Mouse (Mus musculus) liver, embryonic 11.5 days (tissue): ENCODE measurements around the gene March10. TPM values are rescaled to one million over a fixed set of nuclear protein-coding genes. Genes with fewer than 3 reads are reported as not detected.

Source experiments
- ATAC-seq: fragments of 200-750 bp; cut with Nextera tagmentation; replicated peaks from 2 replicates; pipeline ENCODE4 v1.8.0; 2017; ENCODE audit warnings: moderate number of reproducible peaks, mild to moderate bottlenecking, moderate TSS enrichment, moderate library complexity; ENCODE audit not compliant: low FRiP score
- DNase-seq: peaks from one replicate; pipeline ENCODE4 v3.0.0-alpha.2; 2017; ENCODE audit warnings: low spot score
- H3K27ac ChIP-seq: fragments of 300-500 bp; sonication (generic); 2 replicates; pipeline ENCODE4 v1.5.1; 2014; ENCODE audit warnings: mild to moderate bottlenecking, low read depth, low read length, control low read depth
- H3K27me3 ChIP-seq: fragments of 300-500 bp; sonication (generic); replicated peaks from 2 replicates; pipeline ENCODE4 v1.6.1; 2014; ENCODE audit warnings: low read length, mixed read lengths; ENCODE audit not compliant: control insufficient read depth, insufficient read depth
- H3K36me3 ChIP-seq: fragments of 300-500 bp; sonication (generic); 2 replicates; pipeline ENCODE4 v1.6.1; 2014; ENCODE audit warnings: mild to moderate bottlenecking, low read length, moderate library complexity, mixed read lengths; ENCODE audit not compliant: control insufficient read depth, insufficient read depth
- H3K4me1 ChIP-seq: fragments of 300-500 bp; sonication (generic); replicated peaks from 2 replicates; pipeline ENCODE4 v1.6.1; 2014; ENCODE audit warnings: low read length, mixed read lengths; ENCODE audit not compliant: control insufficient read depth, insufficient read depth
- H3K4me2 ChIP-seq: fragments of 300-500 bp; sonication (generic); 2 replicates; pipeline ENCODE4 v1.6.1; 2014; ENCODE audit warnings: mild to moderate bottlenecking, control low read depth, moderate library complexity
- H3K4me3 ChIP-seq: fragments of 300-500 bp; sonication (generic); 2 replicates; pipeline ENCODE4 v1.5.1; 2014; ENCODE audit warnings: low read depth, low read length, control low read depth
- H3K9ac ChIP-seq: fragments of 300-500 bp; sonication (generic); 2 replicates; pipeline ENCODE4 v1.6.1; 2014; ENCODE audit warnings: low read depth, low read length, control low read depth
- H3K9me3 ChIP-seq: fragments of 300-500 bp; sonication (generic); 2 replicates; pipeline ENCODE4 v1.6.1; 2016; ENCODE audit warnings: low read length, inconsistent platforms, mixed read lengths; ENCODE audit not compliant: control insufficient read depth
- WGBS: fragments of 180-500 bp; shearing (Covaris S2); extraction: QIAGEN DNeasy Blood & Tissue Kit; methylation state at CpG from one replicate; pipeline ENCODE4 v1.1.7; 2014; 5-methylcytosine and 5-hydroxymethylcytosine counted together
- polyA plus RNA-seq: library from polyadenylated mRNA; unstranded; fragments of >200 nt; fragmentation: Nextera tagmentation; extraction: Ambion mirVana; gene quantifications from 2 replicates; pipeline ENCODE4 v1.2.1, GENCODE M21; 2014

March10 gene
- polyA plus RNA-seq, 1 experiment from 2014 or later: not detected

GRCm38 (mm10) chr11:105371818-105372217 is 84.7 kb downstream of the March10 start:
- Histone ChIP-seq H3K4me1 (peaks cover 30% of the 10 kb centered on the region), H3K27ac (no peak overlapping the region), H3K9ac (no peak overlapping the region), H3K4me3 (no peak overlapping the region), H3K9me3 (no peaks in the 10 kb centered on the region), H3K36me3 (no peaks in the 10 kb centered on the region), H3K27me3 (no peaks in the 10 kb centered on the region; the same call in 1 of the 2 replicates), H3K4me2 (no peak overlapping the region)
- WGBS: 77% methylated on average over 9 of the region's 9 CpGs
- DNase-seq (no peak), ATAC-seq (no peak)

GRCm38 (mm10) chr11:105369526-105370386 is 86.8 kb downstream of the March10 start:
- ATAC-seq (no peak), DNase-seq (no peak)
- Histone ChIP-seq H3K4me1 (peaks cover 45% of the 10 kb centered on the region), H3K4me2 (no peak overlapping the region), H3K36me3 (no peaks in the 10 kb centered on the region), H3K27me3 (no peaks in the 10 kb centered on the region; the same call in 1 of the 2 replicates), H3K27ac (no peak overlapping the region), H3K9ac (no peak overlapping the region), H3K4me3 (no peak overlapping the region), H3K9me3 (no peaks in the 10 kb centered on the region)
- WGBS: 87% methylated on average over 13 of the region's 13 CpGs

GRCm38 (mm10) chr11:105368833-105369232 is 87.7 kb downstream of the March10 start:
- WGBS: 61% methylated on average over 5 of the region's 5 CpGs
- no peak for ATAC-seq
- Histone ChIP-seq H3K4me2 (no peak overlapping the region), H3K4me3 (no peak overlapping the region), H3K9ac (no peak overlapping the region), H3K27ac (no peak overlapping the region), H3K36me3 (no peaks in the 10 kb centered on the region), H3K27me3 (peaks cover 3% of the 10 kb centered on the region), H3K4me1 (peaks cover 47% of the 10 kb centered on the region), H3K9me3 (no peaks in the 10 kb centered on the region)
- no peak for DNase-seq

DNA sequence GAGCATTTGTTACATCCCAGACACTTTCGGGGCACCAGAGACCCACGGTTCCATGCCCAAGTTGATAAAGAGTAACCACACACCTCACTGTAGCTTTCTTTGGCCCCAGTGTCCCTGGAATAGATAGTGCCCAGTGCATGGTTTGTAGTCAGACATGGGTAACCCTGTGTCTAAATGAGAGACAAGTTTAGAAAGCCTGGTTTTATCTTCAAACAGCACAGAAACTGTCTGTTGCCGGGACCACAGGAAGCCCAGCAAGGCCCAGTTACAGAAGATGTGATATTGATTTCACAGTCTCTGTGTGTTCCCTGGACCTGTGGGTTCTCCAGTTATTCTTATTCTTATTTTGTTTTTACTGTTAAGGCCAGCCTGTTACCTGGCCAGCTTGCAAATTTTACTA is 89.4 kb downstream of the March10 start:
- WGBS: 35% methylated on average over 3 of the region's 3 CpGs
- Histone ChIP-seq H3K27ac (peak overlapping the region; percentile 90), H3K4me2 (peak overlapping the region; percentile 31)

GRCm38 (mm10) chr11:105366051-105366450 is 90.5 kb downstream of the March10 start:
- WGBS: 19% methylated on average over 3 of the region's 4 CpGs
- Histone ChIP-seq H3K9me3 (no peaks in the 10 kb centered on the region), H3K4me1 (peaks cover 51% of the 10 kb centered on the region), H3K27me3 (peaks cover 15% of the 10 kb centered on the region), H3K27ac (peak overlapping the region; percentile 90), H3K9ac (no peak overlapping the region), H3K4me2 (peak overlapping the region; percentile 46), H3K36me3 (no peaks in the 10 kb centered on the region), H3K4me3 (no peak overlapping the region)
- ATAC-seq: peak; percentile 97
- peak; percentile 54 for DNase-seq

More for the DNA sequence above, 89.4 kb downstream of the March10 start:
- peak; percentile 18; the same call in 1 of the 2 replicates for ATAC-seq
- H3K9ac ChIP-seq: 0 out of 2 replicates have a peak overlapping the region, but pooled peaks have one; percentile 8
- H3K4me1 ChIP-seq: peaks cover 51% of the 10 kb centered on the region
- H3K4me3 ChIP-seq: no peak overlapping the region
- no peaks in the 10 kb centered on the region for H3K36me3 ChIP-seq
- H3K9me3 ChIP-seq: no peaks in the 10 kb centered on the region
- H3K27me3 ChIP-seq: peaks cover 13% of the 10 kb centered on the region
- DNase-seq: no peak

GRCm38 (mm10) chr11:105365611-105366010 is 90.9 kb downstream of the March10 start:
- Histone ChIP-seq H3K27me3 (peaks cover 15% of the 10 kb centered on the region), H3K36me3 (no peaks in the 10 kb centered on the region), H3K9me3 (no peaks in the 10 kb centered on the region), H3K9ac (no peak overlapping the region; the same call in 1 of the 2 replicates), H3K4me3 (no peak overlapping the region), H3K27ac (peak overlapping the region; percentile 21; the same call in 1 of the 2 replicates), H3K4me2 (peak overlapping the region; percentile 12; the same call in 1 of the 2 replicates), H3K4me1 (peaks cover 51% of the 10 kb centered on the region)
- ATAC-seq: no peak; the same call in none of the 2 replicates
- no peak for DNase-seq
- WGBS: 73% methylated on average over 3 of the region's 3 CpGs

DNA sequence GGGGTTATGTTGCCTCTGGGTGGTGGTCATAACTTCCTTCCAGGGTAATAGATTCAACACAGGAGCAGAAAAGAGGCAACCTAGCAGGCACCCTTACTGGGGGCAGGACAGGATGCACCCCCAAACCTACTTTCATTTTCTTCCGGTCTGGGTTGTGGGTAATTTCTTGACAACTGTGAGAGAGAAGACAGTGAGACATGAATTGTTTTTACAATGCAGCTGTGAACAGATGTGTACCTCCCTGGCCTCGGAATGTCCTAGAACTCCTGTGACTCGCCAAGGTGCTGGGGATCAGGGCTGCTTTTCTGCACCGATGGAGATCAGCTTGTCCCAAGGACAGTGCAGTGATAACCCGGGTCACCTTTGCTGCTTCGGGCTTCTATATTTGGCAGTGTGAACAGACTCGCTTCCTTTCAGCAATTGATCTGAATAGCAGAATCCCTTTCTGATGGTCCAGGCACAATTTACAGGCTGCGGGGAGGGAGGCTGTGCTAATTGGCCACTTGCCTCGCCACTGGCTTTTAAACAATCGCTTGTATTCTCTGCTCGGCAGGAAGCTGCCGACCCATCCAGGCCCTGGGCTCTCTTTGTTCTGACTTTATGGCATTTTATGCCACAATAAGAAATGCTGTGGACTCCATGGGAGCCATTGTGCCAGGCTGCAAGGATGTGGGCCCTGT is 92.0 kb downstream of the March10 start:
- no peak overlapping the region for H3K27ac ChIP-seq
- H3K4me2 ChIP-seq: peak overlapping the region; percentile 15
- no peak for DNase-seq
- no peak overlapping the region for H3K4me3 ChIP-seq
- peaks cover 15% of the 10 kb centered on the region for H3K27me3 ChIP-seq
- peaks cover 51% of the 10 kb centered on the region for H3K4me1 ChIP-seq
- 0 out of 2 replicates have a peak overlapping the region, but pooled peaks have one; percentile 7 for H3K9ac ChIP-seq
- H3K9me3 ChIP-seq: no peaks in the 10 kb centered on the region
- 29% methylated on average over 12 of the region's 12 CpGs for WGBS
- no peaks in the 10 kb centered on the region for H3K36me3 ChIP-seq
- ATAC-seq: no peak

GRCm38 (mm10) chr11:105363598-105364385 is 92.7 kb downstream of the March10 start:
- H3K36me3 ChIP-seq: no peaks in the 10 kb centered on the region
- H3K9me3 ChIP-seq: no peaks in the 10 kb centered on the region
- WGBS: 47% methylated on average over 12 of the region's 12 CpGs
- no peak overlapping the region for H3K27ac ChIP-seq
- peaks cover 15% of the 10 kb centered on the region for H3K27me3 ChIP-seq
- peaks cover 51% of the 10 kb centered on the region for H3K4me1 ChIP-seq
- DNase-seq (no peak), ATAC-seq (no peak)
- H3K4me3 ChIP-seq: peak overlapping the region; percentile 57
- H3K4me2 ChIP-seq: peak overlapping the region; percentile 82
- no peak overlapping the region for H3K9ac ChIP-seq
